Mouse (Mus musculus) forelimb bud, embryonic 11.5 days (tissue): ENCODE data around the gene Frmd4b.
"Not testable (repeated sequence)": the region's sequence is repeated elsewhere in the genome, so short reads cannot be mapped to it uniquely, and the experiment has no call there.

Source experiments
- DNase-seq: peaks from one replicate; pipeline ENCODE4 v3.0.0-alpha.2; 2012; ENCODE audit warnings: low read depth, low spot score

Frmd4b gene

GRCm38 (mm10) chr6:97266661-97267060, 350.7 kb downstream of the Frmd4b start:
- no peak for DNase-seq

GRCm38 (mm10) chr6:97265705-97266104, 351.6 kb downstream of the Frmd4b start:
- DNase-seq, result no peak

GRCm38 (mm10) chr6:97265240-97265639, 352.1 kb downstream of the Frmd4b start:
- DNase-seq, result no peak

GRCm38 (mm10) chr6:97263750-97264149, 353.6 kb downstream of the Frmd4b start:
- DNase-seq, result not testable (repeated sequence)

DNA sequence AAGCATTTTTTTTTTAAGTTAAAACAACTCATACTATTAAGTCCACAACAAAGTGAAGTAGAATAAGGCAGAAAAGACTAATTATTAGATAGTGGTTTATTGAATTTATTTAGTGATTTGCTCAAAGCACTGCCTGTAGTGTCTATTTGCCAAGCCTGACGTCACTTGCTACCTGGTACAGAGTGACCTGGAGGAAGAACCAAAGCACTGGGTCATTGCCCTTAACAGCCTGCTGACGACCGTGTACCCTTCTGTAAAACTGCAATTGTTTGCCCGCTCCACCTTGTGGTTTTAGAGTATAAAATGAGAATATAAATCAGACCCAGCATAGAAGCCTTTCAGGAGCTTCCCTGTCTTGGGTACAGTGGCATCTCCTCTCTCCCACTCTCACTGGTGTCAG, 355.1 kb downstream of the Frmd4b start:
- DNase-seq, result no peak

GRCm38 (mm10) chr6:97259926-97260325, 357.4 kb downstream of the Frmd4b start:
- not testable (repeated sequence) for DNase-seq

- DNase-seq, result no peak
Observed at GRCm38 (mm10) chr6:97258489-97258888, 358.9 kb downstream of the Frmd4b start.

DNA sequence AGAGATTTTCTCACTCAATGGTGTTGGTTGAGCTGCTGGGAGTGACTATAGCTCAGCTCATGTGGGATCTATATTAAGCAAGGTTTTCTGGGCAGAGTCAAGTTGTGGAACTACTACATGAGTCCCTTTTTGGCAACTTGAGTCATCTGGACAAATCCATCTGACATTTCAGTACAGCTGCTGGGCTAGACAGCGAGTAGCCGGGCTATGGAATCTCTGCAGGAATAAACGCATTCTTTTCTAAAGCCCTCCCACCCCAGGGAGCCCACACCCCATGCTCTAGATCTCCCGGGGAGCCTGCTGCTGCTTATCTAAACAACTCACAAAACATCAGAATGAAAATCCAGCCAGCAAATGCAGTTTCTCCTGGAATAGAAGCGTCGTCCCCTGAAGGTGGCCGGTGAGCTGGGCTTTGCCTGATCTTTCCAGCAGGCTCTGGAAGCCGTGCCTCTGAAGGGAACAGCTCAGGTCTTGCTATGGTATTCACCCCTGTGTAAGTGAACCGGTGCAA, 364.6 kb downstream of the Frmd4b start, which contains the start of gene Lmod3:
Lmod3 (minus strand) TSS at position 49 of the 511 bp plus-strand sequence.
- DNase-seq, result no peak

DNA sequence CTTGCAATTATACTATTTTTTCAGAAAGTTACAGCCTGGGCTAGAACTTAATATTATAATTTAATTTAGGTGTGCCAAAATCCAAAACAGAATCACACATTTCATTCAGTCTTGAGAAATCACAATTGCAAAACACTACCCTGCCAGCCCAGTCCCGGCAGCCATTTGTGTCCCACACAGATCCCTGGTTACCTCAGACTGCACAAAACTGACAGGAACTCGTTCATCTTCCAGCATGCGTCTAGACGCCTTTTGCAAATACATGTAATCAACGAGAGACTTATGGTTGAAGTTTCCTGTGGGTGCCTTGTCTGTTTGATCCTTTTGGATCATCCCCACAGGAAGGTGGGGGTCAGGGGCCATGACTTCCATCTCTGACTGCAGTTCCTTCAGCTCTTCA, 365.3 kb downstream of the Frmd4b start:
- DNase-seq, result no peak

- DNase-seq, result peak; percentile 48
Observed at GRCm38 (mm10) chr6:97250966-97251365, 366.4 kb downstream of the Frmd4b start.

DNA sequence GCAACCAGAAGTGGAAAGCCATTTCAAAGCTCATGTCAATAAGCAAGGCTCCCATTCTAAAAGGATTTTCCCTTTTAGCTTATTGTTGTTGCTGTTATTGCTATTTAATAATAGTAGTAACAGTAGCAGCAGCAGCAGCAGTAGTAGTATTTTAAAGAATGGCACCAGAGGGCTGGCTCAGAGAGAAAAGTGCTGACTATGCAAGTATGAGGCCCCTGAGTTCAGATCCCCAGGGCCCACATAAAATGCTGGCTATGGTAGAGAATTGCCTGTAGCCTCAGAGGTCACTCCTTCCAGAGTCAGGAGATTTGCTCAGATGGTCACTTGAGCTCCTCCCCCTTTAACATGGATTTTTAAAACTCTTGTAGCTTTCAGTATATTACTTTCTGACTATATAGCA, 372.1 kb downstream of the Frmd4b start:
- DNase-seq, result no peak

- no peak for DNase-seq
Observed at GRCm38 (mm10) chr6:97242522-97242921, 374.8 kb downstream of the Frmd4b start.

DNA sequence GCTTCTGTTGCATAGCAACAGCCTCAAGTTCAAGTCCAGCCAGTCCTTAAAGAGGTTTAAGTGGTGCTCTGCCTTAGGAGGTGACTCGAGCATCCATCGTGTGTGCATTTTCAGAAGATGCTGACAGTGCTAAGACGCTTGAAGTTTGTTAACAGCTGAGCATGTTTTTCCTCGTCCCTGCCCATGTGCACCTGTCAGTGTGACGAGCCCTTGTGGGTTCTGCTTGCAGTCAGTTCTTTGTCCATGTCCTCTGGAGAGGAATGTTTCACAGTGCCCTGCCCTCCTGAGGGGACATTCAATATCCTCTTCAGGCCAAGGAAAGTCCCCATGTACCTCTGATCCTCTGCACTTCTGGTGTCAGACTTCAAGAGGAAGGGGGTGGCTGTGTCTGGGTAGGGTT, 377.2 kb downstream of the Frmd4b start:
- no peak for DNase-seq

GRCm38 (mm10) chr6:97239360-97239759, 378.0 kb downstream of the Frmd4b start:
- no peak for DNase-seq
